8 mouse cellular contexts compared by ENCODE assay signal in genomic region chr2:130576564-130576963, GRCm38 (mm10). TPM values are rescaled to one million over a fixed set of nuclear protein-coding genes. Genes with fewer than 3 reads are reported as not detected.
A peak's percentile ranks its signal among the peaks of the same experiment; 100 is the strongest.
DNase-seq lines count a peak whose midpoint lies in the region; ATAC-seq and TF ChIP-seq lines count a peak whose summit lies in the region.
"Not testable (repeated sequence)": the region's sequence is repeated elsewhere in the genome, so short reads cannot be mapped to it uniquely, and the experiment has no call there.

No protein-coding gene starts in this region.

- H3K27me3 ChIP-seq in E14TG2a.4 (ENCODE audit: insufficient read depth, low read length): peaks cover 68% of the 10 kb centered on the region
- peaks cover 77% of the 10 kb centered on the region for H3K27me3 ChIP-seq in forebrain, embryonic 12.5 days
- peaks cover 82% of the 10 kb centered on the region for H3K27me3 ChIP-seq in heart, embryonic 15.5 days
- H3K27me3 ChIP-seq in limb, embryonic 14.5 days (ENCODE audit: control insufficient read depth, insufficient read depth, low read length): peaks cover 65% of the 10 kb centered on the region
- peaks cover 86% of the 10 kb centered on the region for H3K27me3 ChIP-seq in megakaryocyte, embryonic 14.5 days (replicated peaks)

- ATAC-seq in forebrain, embryonic 12.5 days (ENCODE audit: low FRiP score); heart, embryonic 15.5 days (replicated peaks; ENCODE audit: insufficient number of reproducible peaks, insufficient read depth, low FRiP score, low read depth); limb, embryonic 14.5 days (ENCODE audit: low FRiP score, low read depth): not testable (repeated sequence)

- WGBS in forebrain, embryonic 12.5 days: 1% methylated on average over 32 of the region's 32 CpGs
- 4% methylated on average over 32 of the region's 32 CpGs for WGBS in heart, embryonic 15.5 days
- WGBS in limb, embryonic 14.5 days: 2% methylated on average over 18 of the region's 32 CpGs

- TF ChIP-seq POLR2A in limb, embryonic 14.5 days (IDR thresholded peaks at IDR 0.05; ENCODE audit: borderline replicate concordance, extremely low read depth, insufficient read depth, insufficient read length): not testable (repeated sequence)

- TF ChIP-seq CTCF in E14TG2a.4 (conservative IDR thresholded peaks at IDR 0.05; ENCODE audit: low read length): not testable (repeated sequence)

- not testable (repeated sequence) for H3K9me3 ChIP-seq in E14TG2a.4 (ENCODE audit: low read length); forebrain, embryonic 12.5 days; heart, embryonic 15.5 days (replicated peaks); limb, embryonic 14.5 days (ENCODE audit: control insufficient read depth, low read length); megakaryocyte, embryonic 14.5 days

- 0 out of 2 replicates have a peak overlapping the region, but pooled peaks have one; percentile 21 for H3K9ac ChIP-seq in forebrain, embryonic 12.5 days
- peak overlapping the region; percentile 17; the same call in 1 of the 2 replicates for H3K9ac ChIP-seq in heart, embryonic 15.5 days
- H3K9ac ChIP-seq in limb, embryonic 14.5 days (ENCODE audit: low read depth, low read length, severe bottlenecking): peak overlapping the region; percentile 25; the same call in 1 of the 2 replicates

- H3K4me1 ChIP-seq in E14TG2a.4 (replicated peaks; ENCODE audit: low read depth, low read length): peaks cover 44% of the 10 kb centered on the region
- H3K4me1 ChIP-seq in forebrain, embryonic 12.5 days: peaks cover 29% of the 10 kb centered on the region
- peaks cover 39% of the 10 kb centered on the region for H3K4me1 ChIP-seq in heart, embryonic 15.5 days (replicated peaks)
- H3K4me1 ChIP-seq in limb, embryonic 14.5 days (ENCODE audit: control insufficient read depth, insufficient read depth, low read length): not testable (repeated sequence)
- H3K4me1 ChIP-seq in megakaryocyte, embryonic 14.5 days: peaks cover 56% of the 10 kb centered on the region

- H3K27ac ChIP-seq in forebrain, embryonic 12.5 days; heart, embryonic 15.5 days; limb, embryonic 14.5 days (replicated peaks; ENCODE audit: low read depth, low read length): not testable (repeated sequence)

- peak overlapping the region; percentile 75 for H3K4me3 ChIP-seq in E14TG2a.4 (replicated peaks; ENCODE audit: low read length)
- peak overlapping the region; percentile 30 for H3K4me3 ChIP-seq in forebrain, embryonic 12.5 days (replicated peaks)
- peak overlapping the region; percentile 46 for H3K4me3 ChIP-seq in heart, embryonic 15.5 days
- peak overlapping the region; percentile 33 for H3K4me3 ChIP-seq in limb, embryonic 14.5 days (replicated peaks; ENCODE audit: low read length)
- peak overlapping the region; percentile 78 for H3K4me3 ChIP-seq in megakaryocyte, embryonic 14.5 days (replicated peaks)

- peak overlapping the region; percentile 50 for H3K4me2 ChIP-seq in forebrain, embryonic 12.5 days
- H3K4me2 ChIP-seq in heart, embryonic 15.5 days: peak overlapping the region; percentile 73
- peak overlapping the region; percentile 50 for H3K4me2 ChIP-seq in limb, embryonic 14.5 days (replicated peaks; ENCODE audit: low read depth, low read length, severe bottlenecking)

- not testable (repeated sequence) for H3K36me3 ChIP-seq in E14TG2a.4 (ENCODE audit: insufficient read depth, low read length); forebrain, embryonic 12.5 days (replicated peaks); heart, embryonic 15.5 days; limb, embryonic 14.5 days (ENCODE audit: control insufficient read depth, insufficient read depth, low read length); megakaryocyte, embryonic 14.5 days (replicated peaks; ENCODE audit: low read length)

- DNase-seq in cerebellum, adult 8-10 months: peak; percentile 51
- DNase-seq in kidney, adult 18-20 months: peak; percentile 41
- not testable (repeated sequence) for DNase-seq in limb, embryonic 14.5 days (ENCODE audit: low spot score)
- DNase-seq in ovary, postnatal 36 days (ENCODE audit: low spot score): peak; percentile 28

RNA-seq across cellular contexts. Expression of gene Oxt, which starts 0.6 kb away (rescaled TPM):
- polyA plus RNA-seq in forebrain, embryonic 12.5 days (2016; fragmentation: Nextera tagmentation; extraction: Ambion mirVana): not detected in 2 replicates
- not detected in 2 replicates for polyA plus RNA-seq in heart, embryonic 15.5 days (2015; fragmentation: Nextera tagmentation; extraction: Ambion mirVana)
- 0.19 and 0.68 TPM in 2 replicates for polyA plus RNA-seq in limb, embryonic 14.5 days (2012; rRNA removed)
- not detected in 2 replicates for polyA plus RNA-seq in limb, embryonic 14.5 days (2014; fragmentation: Nextera tagmentation; extraction: Ambion mirVana)
- polyA plus RNA-seq in megakaryocyte, embryonic 14.5 days (2012; ENCODE audit: insufficient read depth, low replicate concordance): 0.27 TPM in 1 of 2 replicates, not detected in the other

RNA-seq across cellular contexts. Expression of gene Avp, which starts 5.8 kb away (rescaled TPM):
- not detected in 2 replicates for polyA plus RNA-seq in forebrain, embryonic 12.5 days (2016; fragmentation: Nextera tagmentation; extraction: Ambion mirVana)
- polyA plus RNA-seq in heart, embryonic 15.5 days (2015; fragmentation: Nextera tagmentation; extraction: Ambion mirVana): 0.36 TPM in 1 of 2 replicates, not detected in the other
- polyA plus RNA-seq in limb, embryonic 14.5 days (2012; rRNA removed): 0.13 TPM in 1 of 2 replicates, not detected in the other
- not detected in 2 replicates for polyA plus RNA-seq in limb, embryonic 14.5 days (2014; fragmentation: Nextera tagmentation; extraction: Ambion mirVana)
- polyA plus RNA-seq in megakaryocyte, embryonic 14.5 days (2012; ENCODE audit: insufficient read depth, low replicate concordance): not detected in 2 replicates

RNA-seq across cellular contexts. Expression of gene Mrps26, which starts 13.0 kb away (rescaled TPM):
- 67.0 and 70.9 TPM in 2 replicates for polyA plus RNA-seq in forebrain, embryonic 12.5 days (2016; fragmentation: Nextera tagmentation; extraction: Ambion mirVana)
- 61.2 and 67.6 TPM in 2 replicates for polyA plus RNA-seq in heart, embryonic 15.5 days (2015; fragmentation: Nextera tagmentation; extraction: Ambion mirVana)
- 57.7 and 77.9 TPM in 2 replicates for polyA plus RNA-seq in limb, embryonic 14.5 days (2012; rRNA removed)
- 102 and 104 TPM in 2 replicates for polyA plus RNA-seq in limb, embryonic 14.5 days (2014; fragmentation: Nextera tagmentation; extraction: Ambion mirVana)
- 94.8 and 158 TPM in 2 replicates for polyA plus RNA-seq in megakaryocyte, embryonic 14.5 days (2012; ENCODE audit: insufficient read depth, low replicate concordance)

RNA-seq across cellular contexts. Expression of gene Fastkd5, which starts 53.3 kb away (rescaled TPM):
- polyA plus RNA-seq in forebrain, embryonic 12.5 days (2016; fragmentation: Nextera tagmentation; extraction: Ambion mirVana): 16.8 and 19.3 TPM in 2 replicates
- polyA plus RNA-seq in heart, embryonic 15.5 days (2015; fragmentation: Nextera tagmentation; extraction: Ambion mirVana): 11.2 and 12.6 TPM in 2 replicates
- 5.7 and 6.1 TPM in 2 replicates for polyA plus RNA-seq in limb, embryonic 14.5 days (2012; rRNA removed)
- 14.2 and 15.0 TPM in 2 replicates for polyA plus RNA-seq in limb, embryonic 14.5 days (2014; fragmentation: Nextera tagmentation; extraction: Ambion mirVana)
- polyA plus RNA-seq in megakaryocyte, embryonic 14.5 days (2012; ENCODE audit: insufficient read depth, low replicate concordance): 0.94 TPM in 1 of 2 replicates, not detected in the other

RNA-seq across cellular contexts. Expression of gene Ubox5, which starts 53.3 kb away (rescaled TPM):
- 13.1 and 16.9 TPM in 2 replicates for polyA plus RNA-seq in forebrain, embryonic 12.5 days (2016; fragmentation: Nextera tagmentation; extraction: Ambion mirVana)
- polyA plus RNA-seq in heart, embryonic 15.5 days (2015; fragmentation: Nextera tagmentation; extraction: Ambion mirVana): 5.8 and 8.5 TPM in 2 replicates
- polyA plus RNA-seq in limb, embryonic 14.5 days (2012; rRNA removed): 11.8 and 14.1 TPM in 2 replicates
- polyA plus RNA-seq in limb, embryonic 14.5 days (2014; fragmentation: Nextera tagmentation; extraction: Ambion mirVana): 14.3 and 15.0 TPM in 2 replicates
- polyA plus RNA-seq in megakaryocyte, embryonic 14.5 days (2012; ENCODE audit: insufficient read depth, low replicate concordance): 1.8 and 1.9 TPM in 2 replicates
